Mouse (Mus musculus): ENCODE measurements around the gene Klhl29. TPM values are rescaled to one million over a fixed set of nuclear protein-coding genes. Genes with fewer than 3 reads are reported as not detected.

Klhl29 gene
- total RNA-seq, 1 experiment = 0.22 TPM

DNA sequence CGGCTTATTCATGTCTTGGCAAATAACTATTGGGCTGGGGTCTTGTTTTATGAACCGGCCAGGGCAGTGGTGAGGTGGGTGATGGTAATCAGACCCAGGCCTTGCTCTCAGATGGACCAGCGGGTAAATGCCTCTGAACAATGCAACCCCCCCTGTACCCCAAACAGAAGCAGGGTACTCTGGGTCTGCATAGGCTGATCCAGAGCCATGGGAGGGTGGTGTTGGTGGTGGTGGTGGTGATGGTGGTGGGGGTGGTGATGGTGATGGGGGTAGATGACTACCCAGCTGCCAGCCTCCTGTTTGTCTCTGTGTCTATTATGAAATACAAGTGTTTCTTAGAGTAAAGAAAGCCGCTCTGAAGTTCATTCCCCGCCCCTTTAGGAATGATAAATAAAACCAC, 232.3 kb downstream of the Klhl29 start:
- no peaks in the 10 kb centered on the region for H3K4me1 ChIP-seq (ENCODE audit: control insufficient read depth in 2 of 2, insufficient read depth in 2 of 2, low read length in 2 of 2, poor library complexity in 1 of 2)
- DNase-seq (ENCODE audit: low read depth, low spot score) = no peak
- H3K36me3 ChIP-seq (ENCODE audit: control insufficient read depth, insufficient read depth, low read length, poor library complexity, severe bottlenecking) = no peaks in the 10 kb centered on the region
- H3K27ac ChIP-seq (ENCODE audit: insufficient read depth, low read depth, low read length, poor library complexity, severe bottlenecking) = no peak overlapping the region
- TF ChIP-seq MAFK (IDR thresholded peaks at IDR 0.05; ENCODE audit: insufficient read depth, low read depth, low read length) = no peak
- TF ChIP-seq CHD2 (IDR thresholded peaks at IDR 0.05; ENCODE audit: low read depth, low read length) = no peak
- no peak for TF ChIP-seq ZC3H11A (IDR thresholded peaks at IDR 0.05; ENCODE audit: borderline replicate concordance, low read depth, low read length)
- no peak for TF ChIP-seq HCFC1 (IDR thresholded peaks at IDR 0.05; ENCODE audit: borderline replicate concordance, insufficient read depth, low read length)
- TF ChIP-seq ZNF384 (IDR thresholded peaks at IDR 0.05; ENCODE audit: low read depth, low read length) = no peak
- no peak overlapping the region for H3K9ac ChIP-seq (ENCODE audit: insufficient read depth, low read depth, low read length, poor library complexity, severe bottlenecking)
- in situ Hi-C loops (cut with MboI; ENCODE audit: low sequenced_read_pairs in 2 of 2, unreplicated experiment in 2 of 2) = no loop called here
- no peak overlapping the region for H3K4me3 ChIP-seq (ENCODE audit: insufficient read depth in 1 of 2, low read depth in 1 of 2, low read length in 2 of 2, poor library complexity in 1 of 2, severe bottlenecking in 1 of 2)
- H3K9me3 ChIP-seq (ENCODE audit: control insufficient read depth, insufficient read depth, low read depth, low read length) = no peaks in the 10 kb centered on the region

DNA sequence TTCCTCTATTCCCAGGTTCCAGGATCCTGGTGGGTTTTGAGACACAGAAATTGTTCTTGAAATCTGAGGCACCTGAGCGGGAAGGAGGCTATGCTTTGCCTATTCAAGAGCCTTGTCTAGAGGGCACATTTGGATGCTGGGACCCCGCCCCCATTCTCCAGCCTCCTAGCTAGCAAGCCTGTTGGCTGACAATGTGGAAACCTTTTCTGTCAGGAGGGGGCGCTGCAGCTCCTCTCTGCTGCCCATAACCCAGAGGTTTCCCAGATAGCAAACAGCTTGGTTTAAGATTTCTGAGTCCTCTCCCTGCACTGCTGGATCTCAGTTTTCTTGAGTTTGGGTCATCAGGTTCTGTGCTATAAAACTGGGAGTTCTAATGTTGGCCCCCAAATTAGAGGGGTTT, 232.7 kb downstream of the Klhl29 start:
- H3K9me3 ChIP-seq (ENCODE audit: control insufficient read depth, insufficient read depth, low read depth, low read length) = no peaks in the 10 kb centered on the region
- no peaks in the 10 kb centered on the region for H3K36me3 ChIP-seq (ENCODE audit: control insufficient read depth, insufficient read depth, low read length, poor library complexity, severe bottlenecking)
- in situ Hi-C loops (cut with MboI; ENCODE audit: low sequenced_read_pairs in 2 of 2, unreplicated experiment in 2 of 2) = no loop called here
- H3K27ac ChIP-seq (ENCODE audit: insufficient read depth, low read depth, low read length, poor library complexity, severe bottlenecking) = no peak overlapping the region
- no peak overlapping the region for H3K9ac ChIP-seq (ENCODE audit: insufficient read depth, low read depth, low read length, poor library complexity, severe bottlenecking)
- peak; percentile 84 for DNase-seq (ENCODE audit: low read depth, low spot score)
- TF ChIP-seq ZC3H11A (IDR thresholded peaks at IDR 0.05; ENCODE audit: borderline replicate concordance, low read depth, low read length) = peak; percentile 69
- TF ChIP-seq ZNF384 (IDR thresholded peaks at IDR 0.05; ENCODE audit: low read depth, low read length) = no peak
- TF ChIP-seq HCFC1 (IDR thresholded peaks at IDR 0.05; ENCODE audit: borderline replicate concordance, insufficient read depth, low read length) = no peak
- TF ChIP-seq CHD2 (IDR thresholded peaks at IDR 0.05; ENCODE audit: low read depth, low read length) = no peak
- no peak for TF ChIP-seq MAFK (IDR thresholded peaks at IDR 0.05; ENCODE audit: insufficient read depth, low read depth, low read length)
- H3K4me3 ChIP-seq (ENCODE audit: insufficient read depth in 1 of 2, low read depth in 1 of 2, low read length in 2 of 2, poor library complexity in 1 of 2, severe bottlenecking in 1 of 2) = no peak overlapping the region
- peaks cover 0 to under 1% of the 10 kb centered on the region in 2 experiments; a peak in 1 of 4 replicates for H3K4me1 ChIP-seq (ENCODE audit: control insufficient read depth in 2 of 2, insufficient read depth in 2 of 2, low read length in 2 of 2, poor library complexity in 1 of 2)

DNA sequence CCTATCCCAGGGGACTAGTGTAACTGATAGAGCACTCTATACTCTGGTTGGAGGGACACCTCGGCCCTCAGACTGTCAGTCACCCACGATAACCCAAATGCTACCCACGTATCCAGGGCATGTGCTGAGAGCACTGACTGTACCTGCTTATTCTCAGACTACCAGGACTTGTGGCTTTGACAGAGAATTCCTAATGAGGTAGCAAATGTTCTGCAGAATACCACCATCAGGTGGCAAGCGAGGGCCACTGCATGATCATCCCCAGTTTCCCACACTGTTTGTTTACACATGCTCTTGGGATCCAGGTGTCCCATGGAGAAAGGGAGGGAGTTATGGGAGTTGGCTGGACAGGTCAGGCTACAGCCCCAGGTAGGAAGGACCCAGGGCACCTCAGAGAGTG, 234.4 kb downstream of the Klhl29 start:
- no peaks in the 10 kb centered on the region for H3K9me3 ChIP-seq (ENCODE audit: control insufficient read depth, insufficient read depth, low read depth, low read length)
- no peak overlapping the region for H3K9ac ChIP-seq (ENCODE audit: insufficient read depth, low read depth, low read length, poor library complexity, severe bottlenecking)
- in situ Hi-C loops (cut with MboI; ENCODE audit: low sequenced_read_pairs in 2 of 2, unreplicated experiment in 2 of 2) = no loop called here
- DNase-seq (ENCODE audit: low read depth, low spot score) = no peak
- H3K36me3 ChIP-seq (ENCODE audit: control insufficient read depth, insufficient read depth, low read length, poor library complexity, severe bottlenecking) = no peaks in the 10 kb centered on the region
- no peak overlapping the region for H3K4me3 ChIP-seq (ENCODE audit: insufficient read depth in 1 of 2, low read depth in 1 of 2, low read length in 2 of 2, poor library complexity in 1 of 2, severe bottlenecking in 1 of 2)
- TF ChIP-seq MAFK (IDR thresholded peaks at IDR 0.05; ENCODE audit: insufficient read depth, low read depth, low read length) (no peak), CHD2 (IDR thresholded peaks at IDR 0.05; ENCODE audit: low read depth, low read length) (no peak), ZNF384 (IDR thresholded peaks at IDR 0.05; ENCODE audit: low read depth, low read length) (no peak), ZC3H11A (IDR thresholded peaks at IDR 0.05; ENCODE audit: borderline replicate concordance, low read depth, low read length) (no peak), HCFC1 (IDR thresholded peaks at IDR 0.05; ENCODE audit: borderline replicate concordance, insufficient read depth, low read length) (no peak)
- H3K4me1 ChIP-seq (ENCODE audit: control insufficient read depth in 2 of 2, insufficient read depth in 2 of 2, low read length in 2 of 2, poor library complexity in 1 of 2) = peaks cover 0 to 4% of the 10 kb centered on the region in 2 experiments; a peak in 1 of 4 replicates
- H3K27ac ChIP-seq (ENCODE audit: insufficient read depth, low read depth, low read length, poor library complexity, severe bottlenecking) = no peak overlapping the region

DNA sequence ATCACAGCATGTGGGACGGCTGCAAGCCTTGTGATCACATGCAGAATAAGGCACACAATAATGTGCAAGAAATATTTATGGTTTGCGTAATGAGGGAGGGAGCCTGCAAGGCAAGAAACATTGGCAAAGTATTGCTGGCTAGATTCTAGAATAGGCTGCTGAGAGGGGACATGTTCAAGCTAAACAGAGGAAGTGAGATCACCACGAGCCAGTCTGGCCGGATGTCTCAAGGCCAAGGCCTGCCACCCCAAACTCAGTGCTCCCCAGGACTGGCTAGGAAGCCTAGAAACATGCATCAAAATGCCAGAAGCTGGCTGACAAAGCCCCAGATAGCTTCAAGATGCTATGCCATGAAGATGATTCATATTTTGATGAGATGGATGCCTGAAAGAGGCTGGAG, 236.2 kb downstream of the Klhl29 start:
- Histone ChIP-seq H3K36me3 (ENCODE audit: control insufficient read depth, insufficient read depth, low read length, poor library complexity, severe bottlenecking) (no peaks in the 10 kb centered on the region), H3K4me1 (ENCODE audit: control insufficient read depth in 2 of 2, insufficient read depth in 2 of 2, low read length in 2 of 2, poor library complexity in 1 of 2) (peaks cover 0 to 4% of the 10 kb centered on the region in 2 experiments; a peak in 1 of 4 replicates), H3K9ac (ENCODE audit: insufficient read depth, low read depth, low read length, poor library complexity, severe bottlenecking) (no peak overlapping the region), H3K4me3 (ENCODE audit: insufficient read depth in 1 of 2, low read depth in 1 of 2, low read length in 2 of 2, poor library complexity in 1 of 2, severe bottlenecking in 1 of 2) (no peak overlapping the region), H3K9me3 (ENCODE audit: control insufficient read depth, insufficient read depth, low read depth, low read length) (no peaks in the 10 kb centered on the region), H3K27ac (ENCODE audit: insufficient read depth, low read depth, low read length, poor library complexity, severe bottlenecking) (no peak overlapping the region)
- in situ Hi-C loops (cut with MboI; ENCODE audit: low sequenced_read_pairs in 2 of 2, unreplicated experiment in 2 of 2) = no loop called here
- DNase-seq (ENCODE audit: low read depth, low spot score) = no peak
- TF ChIP-seq CHD2 (IDR thresholded peaks at IDR 0.05; ENCODE audit: low read depth, low read length) (no peak), ZNF384 (IDR thresholded peaks at IDR 0.05; ENCODE audit: low read depth, low read length) (no peak), HCFC1 (IDR thresholded peaks at IDR 0.05; ENCODE audit: borderline replicate concordance, insufficient read depth, low read length) (no peak), ZC3H11A (IDR thresholded peaks at IDR 0.05; ENCODE audit: borderline replicate concordance, low read depth, low read length) (no peak), MAFK (IDR thresholded peaks at IDR 0.05; ENCODE audit: insufficient read depth, low read depth, low read length) (no peak)

DNA sequence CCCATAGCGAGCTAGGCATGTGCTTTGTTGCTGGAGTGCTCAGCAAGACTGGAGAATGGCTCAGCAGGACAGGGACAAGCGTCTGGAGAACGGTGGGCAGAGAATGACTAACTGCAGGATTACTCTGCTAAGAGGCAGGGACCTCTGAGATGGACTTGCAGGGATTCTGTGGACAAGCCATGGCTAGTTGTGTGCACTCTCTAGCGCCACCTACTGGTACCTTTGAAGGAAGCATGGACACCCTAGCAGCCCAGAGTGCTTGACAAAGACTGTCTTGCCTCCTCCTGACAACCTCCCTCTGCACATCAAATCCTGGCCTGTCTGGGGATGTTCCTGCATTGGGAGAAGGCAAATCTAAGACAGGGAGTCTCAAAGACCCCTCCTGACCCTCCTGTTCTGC, 239.2 kb downstream of the Klhl29 start:
- Histone ChIP-seq H3K27ac (ENCODE audit: insufficient read depth, low read depth, low read length, poor library complexity, severe bottlenecking) (no peak overlapping the region), H3K9ac (ENCODE audit: insufficient read depth, low read depth, low read length, poor library complexity, severe bottlenecking) (no peak overlapping the region), H3K4me1 (ENCODE audit: control insufficient read depth in 2 of 2, insufficient read depth in 2 of 2, low read length in 2 of 2, poor library complexity in 1 of 2) (peaks cover 0 to 4% of the 10 kb centered on the region in 2 experiments; a peak in 1 of 4 replicates), H3K4me3 (ENCODE audit: insufficient read depth in 1 of 2, low read depth in 1 of 2, low read length in 2 of 2, poor library complexity in 1 of 2, severe bottlenecking in 1 of 2) (no peak overlapping the region), H3K9me3 (ENCODE audit: control insufficient read depth, insufficient read depth, low read depth, low read length) (no peaks in the 10 kb centered on the region), H3K36me3 (ENCODE audit: control insufficient read depth, insufficient read depth, low read length, poor library complexity, severe bottlenecking) (no peaks in the 10 kb centered on the region)
- in situ Hi-C loops (cut with MboI; ENCODE audit: low sequenced_read_pairs in 2 of 2, unreplicated experiment in 2 of 2) = no loop called here
- DNase-seq (ENCODE audit: low read depth, low spot score) = peak; percentile 88
- TF ChIP-seq ZC3H11A (IDR thresholded peaks at IDR 0.05; ENCODE audit: borderline replicate concordance, low read depth, low read length) = 0 out of 2 replicates have a peak, but pooled peaks have one; percentile 37
- TF ChIP-seq HCFC1 (IDR thresholded peaks at IDR 0.05; ENCODE audit: borderline replicate concordance, insufficient read depth, low read length) = no peak

All from ES-E14 (cell line).